Mouse (Mus musculus) limb, embryonic 10.5 days (tissue): ENCODE measurements at regions not wholly inside any gene's neighbourhood (a gene's known extent, or its start where the extent isn't known, plus 50 kb on each side); places are given as distances from the start of the nearest gene placed in this dataset.

Experiments used
- DNase-seq: peaks from one replicate; pipeline ENCODE4 v3.0.0-alpha.2; 2017; ENCODE audit warnings: low spot score
- H3K27ac ChIP-seq: fragments of 300-500 bp; sonication (generic); 2 replicates; pipeline ENCODE4 v1.5.1; 2016; ENCODE audit warnings: mild to moderate bottlenecking
- H3K27me3 ChIP-seq: fragments of 300-500 bp; sonication (generic); 2 replicates; pipeline ENCODE4 v1.6.1; 2016; ENCODE audit warnings: low read depth, mild to moderate bottlenecking; ENCODE audit not compliant: poor library complexity, severe bottlenecking
- H3K36me3 ChIP-seq: fragments of 300-500 bp; sonication (generic); 2 replicates; pipeline ENCODE4 v1.6.1; 2016; ENCODE audit warnings: mild to moderate bottlenecking, moderate library complexity
- H3K4me1 ChIP-seq: fragments of 300-500 bp; sonication (generic); 2 replicates; pipeline ENCODE4 v1.6.1; 2016
- H3K4me3 ChIP-seq: fragments of 300-500 bp; sonication (generic); 2 replicates; pipeline ENCODE4 v1.5.1; 2016; ENCODE audit warnings: mild to moderate bottlenecking, moderate library complexity
- H3K9me3 ChIP-seq: fragments of 300-500 bp; sonication (generic); replicated peaks from 2 replicates; pipeline ENCODE4 v1.6.1; 2016; ENCODE audit warnings: mild to moderate bottlenecking
- WGBS: fragments of 180-500 bp; shearing (Covaris S2); methylation state at CpG from one replicate; pipeline ENCODE4 v1.1.7; 2016; 5-methylcytosine and 5-hydroxymethylcytosine counted together

GRCm38 (mm10) chr10:25017843-25018242 is 90.6 kb upstream of the Arg1 start:
- Histone ChIP-seq H3K4me1 (0 out of 2 replicates have a peak, but pooled peaks cover 3% of the 10 kb centered on the region), H3K36me3 (no peaks in the 10 kb centered on the region), H3K27me3 (no peaks in the 10 kb centered on the region), H3K27ac (no peak overlapping the region), H3K9me3 (no peaks in the 10 kb centered on the region), H3K4me3 (no peak overlapping the region)
- WGBS = 91% methylated on average over 1 of the region's 1 CpGs
- DNase-seq = no peak

GRCm38 (mm10) chr10:25016110-25016509 is 88.8 kb upstream of the Arg1 start:
- H3K27ac ChIP-seq = no peak overlapping the region
- 0 out of 2 replicates have a peak, but pooled peaks cover 3% of the 10 kb centered on the region for H3K4me1 ChIP-seq
- WGBS = 83% methylated on average over 9 of the region's 9 CpGs
- no peak for DNase-seq
- no peaks in the 10 kb centered on the region for H3K9me3 ChIP-seq
- H3K27me3 ChIP-seq = no peaks in the 10 kb centered on the region
- H3K36me3 ChIP-seq = no peaks in the 10 kb centered on the region
- H3K4me3 ChIP-seq = no peak overlapping the region

GRCm38 (mm10) chr10:25012129-25012528 is 84.8 kb upstream of the Arg1 start:
- H3K4me1 ChIP-seq = no peaks in the 10 kb centered on the region
- no peaks in the 10 kb centered on the region for H3K36me3 ChIP-seq
- H3K27me3 ChIP-seq = no peaks in the 10 kb centered on the region
- no peak overlapping the region for H3K27ac ChIP-seq
- no peak for DNase-seq
- no peak overlapping the region for H3K4me3 ChIP-seq
- no peaks in the 10 kb centered on the region for H3K9me3 ChIP-seq

- H3K4me1 ChIP-seq = no peaks in the 10 kb centered on the region
- no peaks in the 10 kb centered on the region for H3K36me3 ChIP-seq
- WGBS = 90% methylated on average over 8 of the region's 8 CpGs
- H3K9me3 ChIP-seq = no peaks in the 10 kb centered on the region
- no peak overlapping the region for H3K4me3 ChIP-seq
- no peak overlapping the region for H3K27ac ChIP-seq
- H3K27me3 ChIP-seq = no peaks in the 10 kb centered on the region
- DNase-seq = peak; percentile 2
These were observed 74.0 kb upstream of the Arg1 start for GRCm38 (mm10) chr10:25001299-25001698.

GRCm38 (mm10) chr10:25000231-25001222 is 73.2 kb upstream of the Arg1 start:
- no peak overlapping the region for H3K4me3 ChIP-seq
- H3K27ac ChIP-seq = no peak overlapping the region
- no peaks in the 10 kb centered on the region for H3K9me3 ChIP-seq
- 80% methylated on average over 20 of the region's 20 CpGs for WGBS
- H3K4me1 ChIP-seq = no peaks in the 10 kb centered on the region
- no peaks in the 10 kb centered on the region for H3K27me3 ChIP-seq
- DNase-seq = no peak
- no peaks in the 10 kb centered on the region for H3K36me3 ChIP-seq

GRCm38 (mm10) chr10:24999807-25000206 is 72.5 kb upstream of the Arg1 start:
- Histone ChIP-seq H3K27me3 (no peaks in the 10 kb centered on the region), H3K27ac (no peak overlapping the region), H3K9me3 (no peaks in the 10 kb centered on the region), H3K36me3 (no peaks in the 10 kb centered on the region), H3K4me3 (no peak overlapping the region), H3K4me1 (no peaks in the 10 kb centered on the region)
- WGBS = 87% methylated on average over 5 of the region's 5 CpGs
- DNase-seq = no peak

- H3K27me3 ChIP-seq = no peaks in the 10 kb centered on the region
- WGBS = 91% methylated on average over 3 of the region's 3 CpGs
- H3K36me3 ChIP-seq = no peaks in the 10 kb centered on the region
- DNase-seq = peak; percentile 2
- no peaks in the 10 kb centered on the region for H3K9me3 ChIP-seq
- no peaks in the 10 kb centered on the region for H3K4me1 ChIP-seq
- H3K4me3 ChIP-seq = no peak overlapping the region
- no peak overlapping the region for H3K27ac ChIP-seq
These were observed 70.4 kb upstream of the Arg1 start for GRCm38 (mm10) chr10:24997661-24998060.

- Histone ChIP-seq H3K9me3 (no peaks in the 10 kb centered on the region), H3K4me1 (no peaks in the 10 kb centered on the region), H3K36me3 (no peaks in the 10 kb centered on the region), H3K4me3 (no peak overlapping the region), H3K27ac (no peak overlapping the region), H3K27me3 (no peaks in the 10 kb centered on the region)
- 92% methylated on average over 2 of the region's 2 CpGs for WGBS
- no peak for DNase-seq
These were observed 68.5 kb upstream of the Arg1 start for GRCm38 (mm10) chr10:24995751-24996150.

- DNase-seq = no peak
- Histone ChIP-seq H3K9me3 (no peaks in the 10 kb centered on the region), H3K4me3 (no peak overlapping the region), H3K4me1 (no peaks in the 10 kb centered on the region), H3K27me3 (no peaks in the 10 kb centered on the region), H3K36me3 (no peaks in the 10 kb centered on the region), H3K27ac (no peak overlapping the region)
- 92% methylated on average over 2 of the region's 2 CpGs for WGBS
These were observed 62.8 kb upstream of the Arg1 start for GRCm38 (mm10) chr10:24989965-24990653.

GRCm38 (mm10) chr10:24984801-24985200 is 57.5 kb upstream of the Arg1 start:
- Histone ChIP-seq H3K9me3 (no peaks in the 10 kb centered on the region), H3K4me1 (no peaks in the 10 kb centered on the region), H3K27ac (no peak overlapping the region), H3K27me3 (no peaks in the 10 kb centered on the region), H3K36me3 (no peaks in the 10 kb centered on the region), H3K4me3 (no peak overlapping the region)
- 91% methylated on average over 4 of the region's 4 CpGs for WGBS
- DNase-seq = no peak

GRCm38 (mm10) chr10:24981763-24982162 is 54.5 kb upstream of the Arg1 start:
- Histone ChIP-seq H3K36me3 (no peaks in the 10 kb centered on the region), H3K27me3 (no peaks in the 10 kb centered on the region), H3K4me1 (no peaks in the 10 kb centered on the region), H3K27ac (no peak overlapping the region), H3K4me3 (no peak overlapping the region), H3K9me3 (no peaks in the 10 kb centered on the region)
- DNase-seq = peak; percentile 7
- WGBS = 91% methylated on average over 3 of the region's 3 CpGs
